Mouse (Mus musculus) stomach, embryonic 15.5 days (tissue): ENCODE measurements around the gene Myh9. TPM values are rescaled to one million over a fixed set of nuclear protein-coding genes. Genes with fewer than 3 reads are reported as not detected.

Experiments
- ATAC-seq: fragments of 200-750 bp; cut with Nextera tagmentation; 2 replicates; pipeline ENCODE4 v1.8.0; 2017; ENCODE audit warnings: low read depth, moderate number of reproducible peaks, moderate TSS enrichment; ENCODE audit not compliant: insufficient read depth, low FRiP score
- H3K27ac ChIP-seq: fragments of 300-500 bp; sonication (generic); 2 replicates; pipeline ENCODE4 v1.5.1; 2015; ENCODE audit warnings: mild to moderate bottlenecking, inconsistent platforms
- H3K27me3 ChIP-seq: fragments of 300-500 bp; sonication (generic); replicated peaks from 2 replicates; pipeline ENCODE4 v1.6.1; 2015; ENCODE audit warnings: inconsistent platforms
- H3K36me3 ChIP-seq: fragments of 300-500 bp; sonication (generic); 2 replicates; pipeline ENCODE4 v1.6.1; 2015; ENCODE audit warnings: inconsistent platforms
- H3K4me1 ChIP-seq: fragments of 300-500 bp; sonication (generic); 2 replicates; pipeline ENCODE4 v1.6.1; 2015; ENCODE audit warnings: inconsistent platforms
- H3K4me2 ChIP-seq: fragments of 300-500 bp; sonication (generic); 2 replicates; pipeline ENCODE4 v1.6.1; 2015; ENCODE audit warnings: mild to moderate bottlenecking, inconsistent platforms
- H3K4me3 ChIP-seq: fragments of 300-500 bp; sonication (generic); replicated peaks from 2 replicates; pipeline ENCODE4 v1.5.1; 2015; ENCODE audit warnings: inconsistent platforms
- H3K9ac ChIP-seq: fragments of 300-500 bp; sonication (generic); 2 replicates; pipeline ENCODE4 v1.6.1; 2015; ENCODE audit warnings: inconsistent platforms
- H3K9me3 ChIP-seq: fragments of 300-500 bp; sonication (generic); 2 replicates; pipeline ENCODE4 v1.6.1; 2016; ENCODE audit warnings: inconsistent platforms
- WGBS: fragments of 180-500 bp; shearing (Covaris S2); methylation state at CpG from one replicate; pipeline ENCODE4 v1.1.7; 2015; 5-methylcytosine and 5-hydroxymethylcytosine counted together
- polyA plus RNA-seq: library from polyadenylated mRNA; unstranded; fragments of >200 nt; fragmentation: Nextera tagmentation; extraction: Ambion mirVana; gene quantifications from 2 replicates; pipeline ENCODE4 v1.2.1, GENCODE M21; 2015

Gene Myh9
- 57.0 TPM in 2 replicates for polyA plus RNA-seq

GRCm38 (mm10) chr15:77842047-77842843, at the start of gene Myh9:
Myh9 (minus strand) TSS chr15:77842175.
- peak within 1 kb of the TSS; percentile 98 for H3K27ac ChIP-seq
- H3K27me3 ChIP-seq = no peaks in the 10 kb centered on the region
- WGBS = under 1% methylated on average over 46 of the region's 46 CpGs
- peaks cover 25% of the 10 kb centered on the region for H3K4me1 ChIP-seq
- H3K9ac ChIP-seq = peak within 1 kb of the TSS; percentile 98
- no peaks in the 10 kb centered on the region for H3K9me3 ChIP-seq
- H3K4me2 ChIP-seq = peak within 1 kb of the TSS; percentile 82
- peak; percentile 96 for ATAC-seq
- H3K36me3 ChIP-seq = no peaks in the 10 kb centered on the region
- H3K4me3 ChIP-seq = peak within 1 kb of the TSS; percentile 97

GRCm38 (mm10) chr15:77891766-77892165, 49.8 kb upstream of the Myh9 start:
- no peak overlapping the region for H3K9ac ChIP-seq
- peaks cover 19% of the 10 kb centered on the region; the same call in 1 of the 2 replicates for H3K4me1 ChIP-seq
- H3K9me3 ChIP-seq = no peaks in the 10 kb centered on the region
- no peak overlapping the region for H3K4me3 ChIP-seq
- no peak for ATAC-seq
- no peaks in the 10 kb centered on the region for H3K27me3 ChIP-seq
- H3K27ac ChIP-seq = no peak overlapping the region
- H3K36me3 ChIP-seq = no peaks in the 10 kb centered on the region
- 68% methylated on average over 8 of the region's 8 CpGs for WGBS
- H3K4me2 ChIP-seq = no peak overlapping the region

GRCm38 (mm10) chr15:77889761-77890422, 47.9 kb upstream of the Myh9 start:
- Histone ChIP-seq H3K27me3 (no peaks in the 10 kb centered on the region), H3K9me3 (no peaks in the 10 kb centered on the region), H3K4me1 (peaks cover 19% of the 10 kb centered on the region; the same call in 1 of the 2 replicates), H3K9ac (no peak overlapping the region), H3K27ac (no peak overlapping the region), H3K4me3 (no peak overlapping the region), H3K36me3 (no peaks in the 10 kb centered on the region), H3K4me2 (no peak overlapping the region)
- 32% methylated on average over 4 of the region's 4 CpGs for WGBS
- no peak for ATAC-seq

GRCm38 (mm10) chr15:77888286-77888685, 46.3 kb upstream of the Myh9 start:
- Histone ChIP-seq H3K4me1 (peaks cover 27% of the 10 kb centered on the region), H3K36me3 (no peaks in the 10 kb centered on the region), H3K4me2 (no peak overlapping the region), H3K27me3 (no peaks in the 10 kb centered on the region), H3K4me3 (no peak overlapping the region), H3K9ac (no peak overlapping the region), H3K9me3 (no peaks in the 10 kb centered on the region), H3K27ac (no peak overlapping the region)
- ATAC-seq = no peak
- WGBS = 63% methylated on average over 7 of the region's 7 CpGs

GRCm38 (mm10) chr15:77887093-77887488, 45.1 kb upstream of the Myh9 start:
- 62% methylated on average over 1 of the region's 1 CpGs for WGBS
- ATAC-seq = no peak

GRCm38 (mm10) chr15:77886369-77887092, 44.6 kb upstream of the Myh9 start:
- no peak overlapping the region for H3K4me3 ChIP-seq
- no peak overlapping the region for H3K9ac ChIP-seq
- ATAC-seq = no peak
- H3K36me3 ChIP-seq = no peaks in the 10 kb centered on the region
- peaks cover 44% of the 10 kb centered on the region for H3K4me1 ChIP-seq
- H3K27ac ChIP-seq = no peak overlapping the region
- no peaks in the 10 kb centered on the region for H3K9me3 ChIP-seq
- H3K27me3 ChIP-seq = no peaks in the 10 kb centered on the region
- no peak overlapping the region for H3K4me2 ChIP-seq
- WGBS = 95% methylated on average over 4 of the region's 5 CpGs

More at GRCm38 (mm10) chr15:77887093-77887488, 45.1 kb upstream of the Myh9 start:
- Histone ChIP-seq H3K27me3 (no peaks in the 10 kb centered on the region), H3K9me3 (no peaks in the 10 kb centered on the region), H3K4me1 (peaks cover 38% of the 10 kb centered on the region), H3K4me3 (no peak overlapping the region), H3K4me2 (no peak overlapping the region), H3K36me3 (no peaks in the 10 kb centered on the region), H3K27ac (no peak overlapping the region; the same call in 1 of the 2 replicates), H3K9ac (no peak overlapping the region)

GRCm38 (mm10) chr15:77885945-77886344, 44.0 kb upstream of the Myh9 start:
- H3K27ac ChIP-seq = no peak overlapping the region
- WGBS = 80% methylated on average over 4 of the region's 4 CpGs
- H3K4me2 ChIP-seq = no peak overlapping the region
- no peaks in the 10 kb centered on the region for H3K36me3 ChIP-seq
- no peak overlapping the region for H3K4me3 ChIP-seq
- H3K9ac ChIP-seq = no peak overlapping the region
- no peaks in the 10 kb centered on the region for H3K9me3 ChIP-seq
- H3K27me3 ChIP-seq = no peaks in the 10 kb centered on the region
- ATAC-seq = no peak
- H3K4me1 ChIP-seq = peaks cover 45% of the 10 kb centered on the region

GRCm38 (mm10) chr15:77885159-77885558, 43.2 kb upstream of the Myh9 start:
- H3K27me3 ChIP-seq = no peaks in the 10 kb centered on the region

GRCm38 (mm10) chr15:77883697-77884010, 41.7 kb upstream of the Myh9 start:
- Histone ChIP-seq H3K4me3 (no peak overlapping the region), H3K27me3 (no peaks in the 10 kb centered on the region), H3K27ac (peak overlapping the region; percentile 86), H3K36me3 (no peaks in the 10 kb centered on the region), H3K4me1 (peaks cover 38% of the 10 kb centered on the region), H3K9me3 (no peaks in the 10 kb centered on the region), H3K9ac (no peak overlapping the region), H3K4me2 (peak overlapping the region; percentile 35)
- no peak for ATAC-seq
- 62% methylated on average over 4 of the region's 4 CpGs for WGBS

More at GRCm38 (mm10) chr15:77885159-77885558, 43.2 kb upstream of the Myh9 start:
- 80% methylated on average over 6 of the region's 6 CpGs for WGBS
- no peak overlapping the region for H3K9ac ChIP-seq
- no peak overlapping the region for H3K27ac ChIP-seq
- H3K4me1 ChIP-seq = peaks cover 45% of the 10 kb centered on the region
- no peak for ATAC-seq
- no peak overlapping the region for H3K4me3 ChIP-seq
- H3K36me3 ChIP-seq = no peaks in the 10 kb centered on the region
- H3K9me3 ChIP-seq = no peaks in the 10 kb centered on the region
- no peak overlapping the region for H3K4me2 ChIP-seq

- no peak overlapping the region for H3K9ac ChIP-seq
- peak; percentile 42 for ATAC-seq
- WGBS = 12% methylated on average over 16 of the region's 17 CpGs
- peaks cover 35% of the 10 kb centered on the region for H3K4me1 ChIP-seq
- no peak overlapping the region for H3K4me3 ChIP-seq
- no peaks in the 10 kb centered on the region for H3K9me3 ChIP-seq
- H3K27me3 ChIP-seq = no peaks in the 10 kb centered on the region
- no peaks in the 10 kb centered on the region for H3K36me3 ChIP-seq
- H3K27ac ChIP-seq = peak overlapping the region; percentile 86
- H3K4me2 ChIP-seq = peak overlapping the region; percentile 35
Observed at GRCm38 (mm10) chr15:77882797-77883696, 41.1 kb upstream of the Myh9 start.

- Histone ChIP-seq H3K9ac (no peak overlapping the region), H3K36me3 (no peaks in the 10 kb centered on the region), H3K9me3 (no peaks in the 10 kb centered on the region), H3K27ac (peak overlapping the region; percentile 86), H3K27me3 (no peaks in the 10 kb centered on the region), H3K4me3 (no peak overlapping the region), H3K4me1 (peaks cover 33% of the 10 kb centered on the region), H3K4me2 (peak overlapping the region; percentile 35; the same call in 1 of the 2 replicates)
- WGBS = 38% methylated on average over 6 of the region's 6 CpGs
- no peak for ATAC-seq
Observed at GRCm38 (mm10) chr15:77882297-77882696, 40.3 kb upstream of the Myh9 start.
